Mouse (Mus musculus): ENCODE data around the gene Unc93b1.

- no peak for TF ChIP-seq CTCF (IDR thresholded peaks at IDR 0.05; ENCODE audit: insufficient read depth, low read length)
- no peak for TF ChIP-seq POLR2A (IDR thresholded peaks at IDR 0.05; ENCODE audit: borderline replicate concordance, extremely low read depth, low read depth, low read length)
Observed at GRCm38 (mm10) chr19:3967258-3967657, 32.3 kb downstream of the Unc93b1 start.
